Mouse (Mus musculus) lung, postnatal 0 days (tissue): ENCODE measurements around the gene Fbln1.

Experiments used
- CTCF ChIP-seq: IDR thresholded peaks from 2 replicates; pipeline ENCODE4 v1.5.1; 2016; ENCODE audit warnings: antibody characterized with exemption, mild to moderate bottlenecking
- EP300 ChIP-seq: IDR thresholded peaks from 2 replicates; pipeline ENCODE4 v1.6.1; 2016; ENCODE audit warnings: antibody characterized with exemption, mild to moderate bottlenecking, control low read depth

- TF ChIP-seq CTCF (peak; percentile 94), EP300 (no peak; the same call in 1 of the 2 replicates)
These were observed 25.9 kb downstream of the Fbln1 start for GRCm38 (mm10) chr15:85231443-85232255.
